Mouse (Mus musculus): ENCODE measurements at regions not wholly inside any gene's neighbourhood (a gene's known extent, or its start where the extent isn't known, plus 50 kb on each side); places are given as distances from the start of the nearest gene placed in this dataset.

GRCm38 (mm10) chr14:120146908-120147770 lies 104.9 kb upstream of the Oxgr1 start:
- H3K4me2 ChIP-seq, result no peak overlapping the region
- no peaks in the 10 kb centered on the region for H3K4me1 ChIP-seq (replicated peaks)
- H3K27me3 ChIP-seq, result no peaks in the 10 kb centered on the region
- no peak overlapping the region for H3K27ac ChIP-seq (replicated peaks)
- no peaks in the 10 kb centered on the region for H3K9me3 ChIP-seq (replicated peaks)
- ATAC-seq (ENCODE audit: insufficient read depth), result no peak
- no peaks in the 10 kb centered on the region for H3K36me3 ChIP-seq (replicated peaks)
- no peak overlapping the region for H3K4me3 ChIP-seq (replicated peaks)
- WGBS (ENCODE audit: insufficient replicate concordance), result 64% methylated on average over 8 of the region's 8 CpGs
- H3K9ac ChIP-seq, result no peak overlapping the region

- Histone ChIP-seq H3K9me3 (replicated peaks) (no peaks in the 10 kb centered on the region), H3K36me3 (replicated peaks) (no peaks in the 10 kb centered on the region), H3K9ac (no peak overlapping the region), H3K27me3 (no peaks in the 10 kb centered on the region), H3K4me2 (no peak overlapping the region), H3K27ac (replicated peaks) (no peak overlapping the region), H3K4me3 (replicated peaks) (no peak overlapping the region), H3K4me1 (replicated peaks) (no peaks in the 10 kb centered on the region)
- no peak for ATAC-seq (ENCODE audit: insufficient read depth)
- WGBS (ENCODE audit: insufficient replicate concordance), result 67% methylated on average over 11 of the region's 11 CpGs
These were observed 106.6 kb upstream of the Oxgr1 start for GRCm38 (mm10) chr14:120148803-120149202.

GRCm38 (mm10) chr14:120149341-120149741 lies 107.1 kb upstream of the Oxgr1 start:
- Histone ChIP-seq H3K4me2 (no peak overlapping the region), H3K9ac (no peak overlapping the region), H3K4me3 (replicated peaks) (no peak overlapping the region), H3K36me3 (replicated peaks) (no peaks in the 10 kb centered on the region), H3K9me3 (replicated peaks) (no peaks in the 10 kb centered on the region), H3K27me3 (no peaks in the 10 kb centered on the region), H3K4me1 (replicated peaks) (no peaks in the 10 kb centered on the region), H3K27ac (replicated peaks) (no peak overlapping the region)
- no peak for ATAC-seq (ENCODE audit: insufficient read depth)
- 78% methylated on average over 11 of the region's 11 CpGs for WGBS (ENCODE audit: insufficient replicate concordance)

- WGBS (ENCODE audit: insufficient replicate concordance), result 28% methylated on average over 1 of the region's 1 CpGs
- Histone ChIP-seq H3K4me1 (replicated peaks) (no peaks in the 10 kb centered on the region), H3K36me3 (replicated peaks) (no peaks in the 10 kb centered on the region), H3K9ac (no peak overlapping the region), H3K27ac (replicated peaks) (no peak overlapping the region), H3K4me2 (no peak overlapping the region), H3K27me3 (no peaks in the 10 kb centered on the region), H3K4me3 (replicated peaks) (no peak overlapping the region), H3K9me3 (replicated peaks) (no peaks in the 10 kb centered on the region)
- no peak for ATAC-seq (ENCODE audit: insufficient read depth)
These were observed 108.4 kb upstream of the Oxgr1 start for GRCm38 (mm10) chr14:120150589-120150988.

- no peak overlapping the region for H3K27ac ChIP-seq (replicated peaks)
- no peak overlapping the region for H3K9ac ChIP-seq
- no peak overlapping the region for H3K4me2 ChIP-seq
- H3K27me3 ChIP-seq, result no peaks in the 10 kb centered on the region
- WGBS (ENCODE audit: insufficient replicate concordance), result 54% methylated on average over 7 of the region's 7 CpGs
- H3K9me3 ChIP-seq (replicated peaks), result no peaks in the 10 kb centered on the region
- H3K36me3 ChIP-seq (replicated peaks), result no peaks in the 10 kb centered on the region
- no peak for ATAC-seq (ENCODE audit: insufficient read depth)
- H3K4me3 ChIP-seq (replicated peaks), result no peak overlapping the region
- no peaks in the 10 kb centered on the region for H3K4me1 ChIP-seq (replicated peaks)
These were observed 112.2 kb upstream of the Oxgr1 start for GRCm38 (mm10) chr14:120154413-120154812.

- H3K4me1 ChIP-seq (replicated peaks), result no peaks in the 10 kb centered on the region
- no peak overlapping the region for H3K4me3 ChIP-seq (replicated peaks)
- H3K9ac ChIP-seq, result no peak overlapping the region
- H3K27me3 ChIP-seq, result no peaks in the 10 kb centered on the region
- H3K27ac ChIP-seq (replicated peaks), result no peak overlapping the region
- no peaks in the 10 kb centered on the region for H3K36me3 ChIP-seq (replicated peaks)
- no peak for ATAC-seq (ENCODE audit: insufficient read depth)
- H3K4me2 ChIP-seq, result no peak overlapping the region
- 39% methylated on average over 2 of the region's 2 CpGs for WGBS (ENCODE audit: insufficient replicate concordance)
- no peaks in the 10 kb centered on the region for H3K9me3 ChIP-seq (replicated peaks)
These were observed 111.3 kb upstream of the Mbnl2 start for GRCm38 (mm10) chr14:120164184-120164583.

GRCm38 (mm10) chr14:120165496-120166045 lies 109.9 kb upstream of the Mbnl2 start:
- 64% methylated on average over 10 of the region's 10 CpGs for WGBS (ENCODE audit: insufficient replicate concordance)
- ATAC-seq (ENCODE audit: insufficient read depth), result no peak
- no peak overlapping the region for H3K4me2 ChIP-seq
- no peak overlapping the region for H3K9ac ChIP-seq
- no peaks in the 10 kb centered on the region for H3K9me3 ChIP-seq (replicated peaks)
- H3K36me3 ChIP-seq (replicated peaks), result no peaks in the 10 kb centered on the region
- H3K4me3 ChIP-seq (replicated peaks), result no peak overlapping the region
- no peaks in the 10 kb centered on the region for H3K27me3 ChIP-seq
- no peak overlapping the region for H3K27ac ChIP-seq (replicated peaks)
- H3K4me1 ChIP-seq (replicated peaks), result no peaks in the 10 kb centered on the region

- Histone ChIP-seq H3K4me1 (replicated peaks) (no peaks in the 10 kb centered on the region), H3K4me2 (no peak overlapping the region), H3K9me3 (replicated peaks) (no peaks in the 10 kb centered on the region), H3K36me3 (replicated peaks) (no peaks in the 10 kb centered on the region), H3K27ac (replicated peaks) (no peak overlapping the region), H3K4me3 (replicated peaks) (no peak overlapping the region), H3K27me3 (no peaks in the 10 kb centered on the region), H3K9ac (no peak overlapping the region)
- no peak for ATAC-seq (ENCODE audit: insufficient read depth)
- 81% methylated on average over 7 of the region's 7 CpGs for WGBS (ENCODE audit: insufficient replicate concordance)
These were observed 104.7 kb upstream of the Mbnl2 start for GRCm38 (mm10) chr14:120170733-120171132.

- no peaks in the 10 kb centered on the region for H3K36me3 ChIP-seq (replicated peaks)
- H3K9me3 ChIP-seq (replicated peaks), result no peaks in the 10 kb centered on the region
- no peak overlapping the region for H3K4me3 ChIP-seq (replicated peaks)
- no peak for ATAC-seq (ENCODE audit: insufficient read depth)
- H3K4me2 ChIP-seq, result no peak overlapping the region
- no peak overlapping the region for H3K9ac ChIP-seq
- whole genome bisulfite sequencing (ENCODE audit: insufficient replicate concordance), result 39% methylated on average over 4 of the region's 4 CpGs
- H3K4me1 ChIP-seq (replicated peaks), result no peaks in the 10 kb centered on the region
- H3K27me3 ChIP-seq, result no peaks in the 10 kb centered on the region
- H3K27ac ChIP-seq (replicated peaks), result no peak overlapping the region
These were observed 103.4 kb upstream of the Mbnl2 start for GRCm38 (mm10) chr14:120172058-120172457.

GRCm38 (mm10) chr14:120172844-120173243 lies 102.6 kb upstream of the Mbnl2 start:
- Histone ChIP-seq H3K27me3 (no peaks in the 10 kb centered on the region), H3K9me3 (replicated peaks) (no peaks in the 10 kb centered on the region), H3K36me3 (replicated peaks) (no peaks in the 10 kb centered on the region), H3K27ac (replicated peaks) (no peak overlapping the region), H3K4me3 (replicated peaks) (no peak overlapping the region), H3K9ac (no peak overlapping the region), H3K4me1 (replicated peaks) (no peaks in the 10 kb centered on the region), H3K4me2 (no peak overlapping the region)
- 69% methylated on average over 8 of the region's 8 CpGs for WGBS (ENCODE audit: insufficient replicate concordance)
- ATAC-seq (ENCODE audit: insufficient read depth), result no peak

GRCm38 (mm10) chr14:120174615-120175014 lies 100.9 kb upstream of the Mbnl2 start:
- no peak overlapping the region for H3K4me2 ChIP-seq
- no peak overlapping the region for H3K9ac ChIP-seq
- ATAC-seq (ENCODE audit: insufficient read depth), result no peak
- H3K36me3 ChIP-seq (replicated peaks), result no peaks in the 10 kb centered on the region
- H3K9me3 ChIP-seq (replicated peaks), result no peaks in the 10 kb centered on the region
- WGBS (ENCODE audit: insufficient replicate concordance), result 61% methylated on average over 5 of the region's 5 CpGs
- H3K4me1 ChIP-seq (replicated peaks), result no peaks in the 10 kb centered on the region
- H3K27ac ChIP-seq (replicated peaks), result no peak overlapping the region
- no peak overlapping the region for H3K4me3 ChIP-seq (replicated peaks)
- no peaks in the 10 kb centered on the region for H3K27me3 ChIP-seq
